Mouse (Mus musculus): ENCODE measurements around the gene P2rx4. TPM values are rescaled to one million over a fixed set of nuclear protein-coding genes. Genes with fewer than 3 reads are reported as not detected.
A peak's percentile ranks its signal among the peaks of the same experiment; 100 is the strongest.

The P2rx4 gene
- polyA plus RNA-seq, 1 experiment from 2014 or later: 21.0 TPM

DNA sequence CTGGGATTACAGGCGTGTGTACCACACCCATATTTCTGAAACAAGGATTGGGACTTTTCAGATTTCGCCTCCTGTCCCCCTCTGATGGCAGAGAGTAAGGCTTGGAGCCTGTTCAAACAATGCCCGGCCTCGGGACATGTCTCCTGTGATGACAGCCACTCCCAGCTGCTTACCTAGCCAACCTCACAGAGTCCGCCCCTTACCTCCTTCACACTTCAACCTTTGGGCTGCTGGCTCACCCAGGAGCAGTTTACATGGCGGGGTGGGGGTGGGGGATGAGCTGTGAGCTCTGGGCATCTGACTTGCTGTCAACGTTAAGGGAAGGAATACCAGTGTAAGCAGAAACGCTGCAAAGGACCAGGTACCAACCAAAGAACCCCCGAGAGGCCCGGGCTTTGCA lies 23.4 kb downstream of the P2rx4 start:
- peaks cover 10% of the 10 kb centered on the region for H3K4me1 ChIP-seq (replicated peaks; ENCODE audit: control insufficient read depth, insufficient read depth, low read length)
- H3K27me3 ChIP-seq (replicated peaks; ENCODE audit: control insufficient read depth, insufficient read depth, low read length): no peaks in the 10 kb centered on the region
- DNase-seq (ENCODE audit: low spot score) (no peak), ATAC-seq (replicated peaks; ENCODE audit: low FRiP score, low TSS enrichment, low read depth) (no peak)
- no peak overlapping the region for H3K9ac ChIP-seq (ENCODE audit: low read length)
- H3K4me3 ChIP-seq (ENCODE audit: low read depth, low read length): no peak overlapping the region
- 73% methylated on average over 10 of the region's 10 CpGs for WGBS
- H3K27ac ChIP-seq (ENCODE audit: low read depth): no peak overlapping the region
- no peaks in the 10 kb centered on the region for H3K9me3 ChIP-seq (ENCODE audit: control insufficient read depth, low read length)
- H3K4me2 ChIP-seq (ENCODE audit: low read length): no peak overlapping the region
- H3K36me3 ChIP-seq (ENCODE audit: control insufficient read depth, insufficient read depth, low read length): 0 out of 2 replicates have a peak, but pooled peaks cover 2% of the 10 kb centered on the region

DNA sequence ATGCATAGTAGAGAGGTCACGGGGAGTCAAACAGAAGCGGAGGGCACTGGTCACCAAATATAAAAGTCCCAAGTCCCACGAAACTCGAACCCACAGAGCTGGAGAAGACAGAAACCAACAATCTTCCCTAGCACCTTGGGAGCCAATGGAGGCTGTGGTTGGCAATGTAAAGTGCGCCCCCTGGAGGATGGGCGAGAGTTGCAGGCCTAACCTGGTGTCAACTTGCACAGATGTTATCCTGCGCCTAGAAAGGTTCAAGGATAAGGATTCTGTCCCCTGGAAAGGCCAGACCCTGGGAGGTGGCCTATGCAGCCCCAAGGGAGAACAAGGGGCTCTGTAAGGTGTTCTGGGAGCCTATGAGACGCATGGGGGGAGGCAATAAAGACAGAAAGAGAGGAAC lies 24.0 kb downstream of the P2rx4 start:
- no peaks in the 10 kb centered on the region for H3K9me3 ChIP-seq (ENCODE audit: control insufficient read depth, low read length)
- DNase-seq (ENCODE audit: low spot score) (peak; percentile 81), ATAC-seq (replicated peaks; ENCODE audit: low FRiP score, low TSS enrichment, low read depth) (no peak)
- peak overlapping the region; percentile 57; the same call in 1 of the 2 replicates for H3K27ac ChIP-seq (ENCODE audit: low read depth)
- H3K9ac ChIP-seq (ENCODE audit: low read length): no peak overlapping the region
- peaks cover 10% of the 10 kb centered on the region for H3K4me1 ChIP-seq (replicated peaks; ENCODE audit: control insufficient read depth, insufficient read depth, low read length)
- no peak overlapping the region for H3K4me3 ChIP-seq (ENCODE audit: low read depth, low read length)
- no peaks in the 10 kb centered on the region for H3K27me3 ChIP-seq (replicated peaks; ENCODE audit: control insufficient read depth, insufficient read depth, low read length)
- 73% methylated on average over 8 of the region's 8 CpGs for WGBS
- 0 out of 2 replicates have a peak, but pooled peaks cover 2% of the 10 kb centered on the region for H3K36me3 ChIP-seq (ENCODE audit: control insufficient read depth, insufficient read depth, low read length)
- no peak overlapping the region for H3K4me2 ChIP-seq (ENCODE audit: low read length)

GRCm38 (mm10) chr5:122731991-122732673 lies 24.8 kb downstream of the P2rx4 start:
- DNase-seq (ENCODE audit: low spot score): peak; percentile 63
- 0 out of 2 replicates have a peak, but pooled peaks have one; percentile 59 for ATAC-seq (replicated peaks; ENCODE audit: low FRiP score, low TSS enrichment, low read depth)
- 0 out of 2 replicates have a peak overlapping the region, but pooled peaks have one; percentile 28 for H3K4me2 ChIP-seq (ENCODE audit: low read length)
- peak overlapping the region; percentile 69 for H3K27ac ChIP-seq (ENCODE audit: low read depth)
- no peaks in the 10 kb centered on the region for H3K9me3 ChIP-seq (ENCODE audit: control insufficient read depth, low read length)
- H3K27me3 ChIP-seq (replicated peaks; ENCODE audit: control insufficient read depth, insufficient read depth, low read length): no peaks in the 10 kb centered on the region
- H3K4me1 ChIP-seq (replicated peaks; ENCODE audit: control insufficient read depth, insufficient read depth, low read length): peaks cover 10% of the 10 kb centered on the region
- 16% methylated on average over 15 of the region's 15 CpGs for WGBS
- H3K9ac ChIP-seq (ENCODE audit: low read length): no peak overlapping the region
- H3K4me3 ChIP-seq (ENCODE audit: low read depth, low read length): no peak overlapping the region
- peaks cover 5% of the 10 kb centered on the region; the same call in 1 of the 2 replicates for H3K36me3 ChIP-seq (ENCODE audit: control insufficient read depth, insufficient read depth, low read length)

DNA sequence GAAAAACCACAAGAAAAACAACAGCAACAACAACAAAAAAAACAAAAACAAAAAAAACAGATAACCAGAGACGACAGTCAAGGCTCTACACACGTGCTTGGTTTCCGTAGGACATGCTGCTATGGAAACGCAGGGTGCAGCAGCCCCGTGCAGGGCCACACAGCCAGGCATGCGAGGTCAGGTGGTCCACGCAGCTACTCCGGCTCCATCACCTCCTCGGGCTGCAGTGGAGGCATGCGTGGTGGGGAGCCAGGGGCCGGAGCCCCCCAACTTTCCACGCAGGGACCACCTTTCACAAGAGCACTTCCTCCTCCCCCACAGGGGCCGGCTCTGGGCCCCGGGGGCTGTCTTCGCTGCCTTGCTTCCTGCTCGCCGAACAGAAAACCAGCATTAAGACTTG lies 26.5 kb downstream of the P2rx4 start:
- Histone ChIP-seq H3K27ac (ENCODE audit: low read depth) (no peak overlapping the region), H3K4me2 (ENCODE audit: low read length) (no peak overlapping the region)

GRCm38 (mm10) chr5:122735853-122736252 lies 28.5 kb downstream of the P2rx4 start:
- 90% methylated on average over 7 of the region's 7 CpGs for WGBS
- Histone ChIP-seq H3K9ac (ENCODE audit: low read length) (no peak overlapping the region), H3K27ac (ENCODE audit: low read depth) (no peak overlapping the region), H3K36me3 (ENCODE audit: control insufficient read depth, insufficient read depth, low read length) (peaks cover 9% of the 10 kb centered on the region; the same call in 1 of the 2 replicates), H3K27me3 (replicated peaks; ENCODE audit: control insufficient read depth, insufficient read depth, low read length) (no peaks in the 10 kb centered on the region), H3K4me2 (ENCODE audit: low read length) (no peak overlapping the region), H3K4me3 (ENCODE audit: low read depth, low read length) (no peak overlapping the region), H3K9me3 (ENCODE audit: control insufficient read depth, low read length) (no peaks in the 10 kb centered on the region), H3K4me1 (replicated peaks; ENCODE audit: control insufficient read depth, insufficient read depth, low read length) (peaks cover 10% of the 10 kb centered on the region)
- no peak for DNase-seq (ENCODE audit: low spot score)
- ATAC-seq (replicated peaks; ENCODE audit: low FRiP score, low TSS enrichment, low read depth): no peak

More for the DNA sequence above, 26.5 kb downstream of the P2rx4 start:
- no peak overlapping the region for H3K4me3 ChIP-seq (ENCODE audit: low read depth, low read length)
- no peaks in the 10 kb centered on the region for H3K27me3 ChIP-seq (replicated peaks; ENCODE audit: control insufficient read depth, insufficient read depth, low read length)
- peaks cover 5% of the 10 kb centered on the region; the same call in 1 of the 2 replicates for H3K36me3 ChIP-seq (ENCODE audit: control insufficient read depth, insufficient read depth, low read length)
- no peak overlapping the region for H3K9ac ChIP-seq (ENCODE audit: low read length)
- H3K9me3 ChIP-seq (ENCODE audit: control insufficient read depth, low read length): no peaks in the 10 kb centered on the region
- no peak for ATAC-seq (replicated peaks; ENCODE audit: low FRiP score, low TSS enrichment, low read depth)
- H3K4me1 ChIP-seq (replicated peaks; ENCODE audit: control insufficient read depth, insufficient read depth, low read length): peaks cover 10% of the 10 kb centered on the region
- WGBS: 66% methylated on average over 17 of the region's 17 CpGs
- no peak for DNase-seq (ENCODE audit: low spot score)

DNA sequence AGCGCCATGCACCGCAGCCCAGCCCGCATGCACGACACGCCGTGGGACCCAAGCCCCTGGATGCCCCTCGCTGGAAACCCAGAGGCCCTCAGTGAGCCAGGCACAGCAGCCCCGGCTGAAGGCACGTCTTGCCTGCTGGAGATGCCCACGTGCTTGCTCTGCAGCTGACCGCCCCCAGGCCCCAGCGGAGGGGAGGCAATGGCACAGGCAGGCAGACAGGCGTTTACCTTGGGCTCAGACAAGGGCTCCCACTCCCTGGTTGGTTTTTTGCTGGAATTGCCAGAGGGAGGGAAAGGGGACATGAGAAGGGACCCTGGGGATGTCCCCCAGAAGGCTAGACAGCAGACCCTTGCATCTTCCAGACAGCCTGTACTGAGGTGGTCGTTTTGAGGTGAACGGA lies 29.4 kb downstream of the P2rx4 start:
- Histone ChIP-seq H3K27me3 (replicated peaks; ENCODE audit: control insufficient read depth, insufficient read depth, low read length) (no peaks in the 10 kb centered on the region), H3K9ac (ENCODE audit: low read length) (no peak overlapping the region), H3K27ac (ENCODE audit: low read depth) (no peak overlapping the region), H3K9me3 (ENCODE audit: control insufficient read depth, low read length) (no peaks in the 10 kb centered on the region), H3K4me1 (replicated peaks; ENCODE audit: control insufficient read depth, insufficient read depth, low read length) (peaks cover 7% of the 10 kb centered on the region), H3K4me3 (ENCODE audit: low read depth, low read length) (no peak overlapping the region), H3K36me3 (ENCODE audit: control insufficient read depth, insufficient read depth, low read length) (peaks cover 16% of the 10 kb centered on the region), H3K4me2 (ENCODE audit: low read length) (no peak overlapping the region)
- ATAC-seq (replicated peaks; ENCODE audit: low FRiP score, low TSS enrichment, low read depth) (no peak), DNase-seq (ENCODE audit: low spot score) (no peak)
- 78% methylated on average over 15 of the region's 15 CpGs for WGBS

GRCm38 (mm10) chr5:122743880-122744422 lies 36.6 kb downstream of the P2rx4 start:
- DNase-seq (ENCODE audit: low spot score) (no peak), ATAC-seq (replicated peaks; ENCODE audit: low FRiP score, low TSS enrichment, low read depth) (no peak)
- H3K27me3 ChIP-seq (replicated peaks; ENCODE audit: control insufficient read depth, insufficient read depth, low read length): no peaks in the 10 kb centered on the region
- no peaks in the 10 kb centered on the region for H3K9me3 ChIP-seq (ENCODE audit: control insufficient read depth, low read length)
- H3K36me3 ChIP-seq (ENCODE audit: control insufficient read depth, insufficient read depth, low read length): peaks cover 50% of the 10 kb centered on the region
- no peak overlapping the region for H3K9ac ChIP-seq (ENCODE audit: low read length)
- no peak overlapping the region for H3K4me2 ChIP-seq (ENCODE audit: low read length)
- no peak overlapping the region for H3K4me3 ChIP-seq (ENCODE audit: low read depth, low read length)
- no peaks in the 10 kb centered on the region for H3K4me1 ChIP-seq (replicated peaks; ENCODE audit: control insufficient read depth, insufficient read depth, low read length)
- WGBS: 75% methylated on average over 13 of the region's 13 CpGs
- no peak overlapping the region for H3K27ac ChIP-seq (ENCODE audit: low read depth)

DNA sequence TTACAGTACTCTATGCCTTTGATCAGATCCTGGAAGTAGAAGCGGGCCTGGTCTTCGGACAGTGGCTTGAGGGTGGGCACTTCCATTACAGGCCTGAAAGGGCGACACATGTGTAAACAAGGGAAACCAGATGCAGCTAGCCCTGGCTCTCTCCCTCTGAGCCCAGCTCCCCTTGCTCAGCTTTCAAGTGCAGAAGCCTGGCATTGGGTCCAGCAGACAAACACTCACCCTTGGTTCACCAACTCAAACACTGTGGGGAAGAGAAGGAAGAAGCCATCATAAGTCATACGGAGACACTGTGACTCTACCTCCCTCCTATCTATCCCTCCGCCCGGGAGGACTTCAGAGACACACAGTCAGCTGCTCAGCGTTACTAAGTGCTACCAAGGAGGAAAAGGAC lies 40.6 kb downstream of the P2rx4 start:
- no peaks in the 10 kb centered on the region for H3K4me1 ChIP-seq (replicated peaks; ENCODE audit: control insufficient read depth, insufficient read depth, low read length)
- 55% methylated on average over 7 of the region's 7 CpGs for WGBS
- no peak overlapping the region for H3K9ac ChIP-seq (ENCODE audit: low read length)
- H3K36me3 ChIP-seq (ENCODE audit: control insufficient read depth, insufficient read depth, low read length): peaks cover 32% of the 10 kb centered on the region
- no peak for DNase-seq (ENCODE audit: low spot score)
- H3K4me3 ChIP-seq (ENCODE audit: low read depth, low read length): no peak overlapping the region
- H3K9me3 ChIP-seq (ENCODE audit: control insufficient read depth, low read length): no peaks in the 10 kb centered on the region
- no peak overlapping the region for H3K27ac ChIP-seq (ENCODE audit: low read depth)
- no peaks in the 10 kb centered on the region for H3K27me3 ChIP-seq (replicated peaks; ENCODE audit: control insufficient read depth, insufficient read depth, low read length)
- no peak overlapping the region for H3K4me2 ChIP-seq (ENCODE audit: low read length)
- no peak for ATAC-seq (replicated peaks; ENCODE audit: low FRiP score, low TSS enrichment, low read depth)

DNA sequence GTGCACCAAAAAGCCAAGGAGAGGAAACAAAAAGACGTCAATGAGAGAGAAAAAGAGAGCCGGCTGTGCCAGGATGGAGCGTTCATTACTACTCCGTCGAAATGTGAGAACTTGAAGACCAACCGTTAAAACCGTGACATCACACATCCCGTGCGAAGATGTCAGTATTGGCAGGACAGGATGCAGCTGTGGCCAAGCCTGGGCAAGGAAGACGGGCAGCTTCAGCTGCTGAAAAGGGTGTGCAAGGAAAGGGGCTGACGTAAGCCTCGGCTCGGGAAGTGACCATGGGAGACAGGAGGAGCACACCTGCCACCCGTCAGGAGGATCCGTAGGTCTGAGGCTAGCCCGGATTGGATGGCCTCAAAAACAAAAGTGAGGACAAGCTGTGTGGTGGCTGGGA lies 47.1 kb downstream of the P2rx4 start:
- 0 out of 2 replicates have a peak, but pooled peaks cover 3% of the 10 kb centered on the region for H3K9me3 ChIP-seq (ENCODE audit: control insufficient read depth, low read length)
- DNase-seq (ENCODE audit: low spot score) (no peak), ATAC-seq (replicated peaks; ENCODE audit: low FRiP score, low TSS enrichment, low read depth) (no peak)
- no peaks in the 10 kb centered on the region for H3K27me3 ChIP-seq (replicated peaks; ENCODE audit: control insufficient read depth, insufficient read depth, low read length)
- no peak overlapping the region for H3K4me2 ChIP-seq (ENCODE audit: low read length)
- no peak overlapping the region for H3K9ac ChIP-seq (ENCODE audit: low read length)
- H3K27ac ChIP-seq (ENCODE audit: low read depth): no peak overlapping the region
- H3K36me3 ChIP-seq (ENCODE audit: control insufficient read depth, insufficient read depth, low read length): peaks cover 33% of the 10 kb centered on the region
- no peak overlapping the region for H3K4me3 ChIP-seq (ENCODE audit: low read depth, low read length)
- 80% methylated on average over 16 of the region's 16 CpGs for WGBS
- H3K4me1 ChIP-seq (replicated peaks; ENCODE audit: control insufficient read depth, insufficient read depth, low read length): no peaks in the 10 kb centered on the region
